Mouse (Mus musculus): Measurements from ENCODE around the gene Elmo2. TPM values are rescaled to one million over a fixed set of nuclear protein-coding genes. Genes with fewer than 3 reads are reported as not detected.

Gene Elmo2
- polyA plus RNA-seq, 1 experiment: 20.4 TPM

DNA sequence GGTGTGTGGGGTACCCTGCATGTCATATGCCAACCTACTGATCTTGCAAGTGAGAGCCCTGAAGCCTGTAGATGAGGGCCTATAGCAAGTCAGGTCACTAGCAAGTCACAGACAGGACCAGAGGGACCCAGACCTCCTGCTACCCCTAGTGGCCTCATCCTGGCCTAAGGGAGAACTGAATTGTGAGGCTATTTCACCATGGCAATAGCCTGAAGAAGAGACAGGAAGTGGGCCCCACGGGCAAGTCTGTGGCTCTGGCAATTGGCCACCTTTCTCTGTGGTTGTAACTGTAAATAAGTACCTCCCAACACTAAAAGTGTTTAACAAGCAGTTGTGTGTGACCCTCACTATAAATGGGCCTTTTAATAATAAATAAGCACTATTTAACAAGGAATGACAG lies 75.4 kb downstream of the Elmo2 start:
- Histone ChIP-seq H3ac (ENCODE audit: control insufficient read depth, insufficient read length) (no peak overlapping the region), H3K4me2 (ENCODE audit: low read depth) (no peak overlapping the region), H3K79me2 (ENCODE audit: control insufficient read depth, insufficient read depth) (no peaks in the 10 kb centered on the region), H3K36me3 (ENCODE audit: control insufficient read depth, insufficient read depth) (no peaks in the 10 kb centered on the region), H3K4me3 (no peak overlapping the region), H3K27me3 (ENCODE audit: control insufficient read depth, insufficient read depth, insufficient read length) (peaks cover 72% of the 10 kb centered on the region)
- TF ChIP-seq POLR2A (IDR thresholded peaks at IDR 0.05; ENCODE audit: insufficient read length, low read depth) (no peak), MYOD1 (IDR thresholded peaks at IDR 0.05; ENCODE audit: control insufficient read depth in 1 of 3, insufficient read length in 2 of 3, low read depth in 2 of 3) (no peak), MYOG (IDR thresholded peaks at IDR 0.05; ENCODE audit: control insufficient read depth in 1 of 3, insufficient read depth in 1 of 3, insufficient read length in 2 of 3, low read depth in 2 of 3) (no peak), E2F4 (IDR thresholded peaks at IDR 0.05; ENCODE audit: insufficient read depth) (no peak), REST (IDR thresholded peaks at IDR 0.05; ENCODE audit: insufficient read depth, insufficient read length) (no peak), POLR2AphosphoS2 (IDR thresholded peaks at IDR 0.05; ENCODE audit: insufficient read length, low read depth) (no peak), SRF (IDR thresholded peaks at IDR 0.05; ENCODE audit: control insufficient read depth, insufficient read length, low read depth) (no peak), CEBPB (IDR thresholded peaks at IDR 0.05; ENCODE audit: insufficient read depth, poor library complexity, severe bottlenecking) (no peak), USF1 (IDR thresholded peaks at IDR 0.05; ENCODE audit: low read depth) (no peak), MAX (IDR thresholded peaks at IDR 0.05; ENCODE audit: low read depth) (no peak), TCF3 (IDR thresholded peaks at IDR 0.05; ENCODE audit: insufficient read length, low read depth) (no peak), TCF12 (IDR thresholded peaks at IDR 0.05; ENCODE audit: insufficient read depth, poor library complexity, severe bottlenecking) (no peak)

- Histone ChIP-seq H3K4me2 (ENCODE audit: low read depth) (no peak overlapping the region), H3K79me2 (ENCODE audit: control insufficient read depth, insufficient read depth) (no peaks in the 10 kb centered on the region), H3ac (ENCODE audit: control insufficient read depth, insufficient read length) (no peak overlapping the region), H3K36me3 (ENCODE audit: control insufficient read depth, insufficient read depth) (no peaks in the 10 kb centered on the region), H3K27me3 (ENCODE audit: control insufficient read depth, insufficient read depth, insufficient read length) (peaks cover 81% of the 10 kb centered on the region), H3K4me3 (no peak overlapping the region)
- no peak for TF ChIP-seq MYOG (IDR thresholded peaks at IDR 0.05; ENCODE audit: control insufficient read depth in 1 of 3, insufficient read depth in 1 of 3, insufficient read length in 2 of 3, low read depth in 2 of 3)
- no peak for TF ChIP-seq CEBPB (IDR thresholded peaks at IDR 0.05; ENCODE audit: insufficient read depth, poor library complexity, severe bottlenecking)
- TF ChIP-seq TCF12 (IDR thresholded peaks at IDR 0.05; ENCODE audit: insufficient read depth, poor library complexity, severe bottlenecking): no peak
Measured at GRCm38 (mm10) chr2:165248967-165249366, 77.3 kb downstream of the Elmo2 start.

- peaks cover 80% of the 10 kb centered on the region for H3K27me3 ChIP-seq (ENCODE audit: control insufficient read depth, insufficient read depth, insufficient read length)
- no peak overlapping the region for H3K4me2 ChIP-seq (ENCODE audit: low read depth)
- no peak overlapping the region for H3K4me3 ChIP-seq
- no peaks in the 10 kb centered on the region for H3K36me3 ChIP-seq (ENCODE audit: control insufficient read depth, insufficient read depth)
- TF ChIP-seq TCF3 (IDR thresholded peaks at IDR 0.05; ENCODE audit: insufficient read length, low read depth) (no peak), SRF (IDR thresholded peaks at IDR 0.05; ENCODE audit: control insufficient read depth, insufficient read length, low read depth) (no peak), USF1 (IDR thresholded peaks at IDR 0.05; ENCODE audit: low read depth) (no peak), TCF12 (IDR thresholded peaks at IDR 0.05; ENCODE audit: insufficient read depth, poor library complexity, severe bottlenecking) (no peak), MYOG (IDR thresholded peaks at IDR 0.05; ENCODE audit: control insufficient read depth in 1 of 3, insufficient read depth in 1 of 3, insufficient read length in 2 of 3, low read depth in 2 of 3) (no peak), CEBPB (IDR thresholded peaks at IDR 0.05; ENCODE audit: insufficient read depth, poor library complexity, severe bottlenecking) (no peak)
- H3ac ChIP-seq (ENCODE audit: control insufficient read depth, insufficient read length): no peak overlapping the region
- no peaks in the 10 kb centered on the region for H3K79me2 ChIP-seq (ENCODE audit: control insufficient read depth, insufficient read depth)
Measured at GRCm38 (mm10) chr2:165246349-165246748, 79.9 kb downstream of the Elmo2 start.

DNA sequence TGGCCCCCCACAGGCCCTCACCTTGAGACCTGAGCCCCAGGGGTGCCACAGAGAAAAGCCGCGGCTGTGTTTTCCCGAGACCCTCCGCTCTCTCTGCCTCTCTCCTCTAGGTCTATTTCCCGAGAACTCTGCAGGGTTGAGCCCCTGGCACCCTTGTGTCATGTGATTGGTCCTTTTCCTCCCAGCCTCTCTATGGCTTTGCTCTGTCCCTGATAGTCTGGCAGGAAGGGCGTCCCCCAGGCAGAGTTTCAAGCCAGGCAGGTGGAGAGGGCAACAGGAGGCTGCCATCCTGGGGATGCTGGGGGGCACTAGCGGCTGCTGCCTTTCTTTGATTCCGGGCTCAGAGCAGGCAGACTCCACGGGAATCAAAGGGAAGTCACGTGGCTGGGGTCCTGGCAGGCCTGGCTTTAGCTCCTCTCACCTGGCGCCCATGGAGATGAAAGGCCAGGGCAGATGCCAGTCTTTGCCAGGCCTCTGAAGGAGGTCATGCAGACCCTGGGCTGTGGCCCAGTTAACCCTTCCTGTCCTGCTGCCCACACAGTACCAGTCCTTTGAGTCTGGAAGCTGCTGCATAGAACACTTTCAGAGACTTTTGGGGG lies 83.1 kb downstream of the Elmo2 start:
- no peak overlapping the region for H3ac ChIP-seq (ENCODE audit: control insufficient read depth, insufficient read length)
- no peak overlapping the region for H3K4me2 ChIP-seq (ENCODE audit: low read depth)
- no peaks in the 10 kb centered on the region for H3K36me3 ChIP-seq (ENCODE audit: control insufficient read depth, insufficient read depth)
- peaks cover 86% of the 10 kb centered on the region for H3K27me3 ChIP-seq (ENCODE audit: control insufficient read depth, insufficient read depth, insufficient read length)
- no peak for TF ChIP-seq TCF3 (IDR thresholded peaks at IDR 0.05; ENCODE audit: insufficient read length, low read depth)
- TF ChIP-seq SRF (IDR thresholded peaks at IDR 0.05; ENCODE audit: control insufficient read depth, insufficient read length, low read depth): no peak
- TF ChIP-seq MYOD1 (IDR thresholded peaks at IDR 0.05; ENCODE audit: control insufficient read depth in 1 of 3, insufficient read length in 2 of 3, low read depth in 2 of 3): no peak
- no peak for TF ChIP-seq TCF12 (IDR thresholded peaks at IDR 0.05; ENCODE audit: insufficient read depth, poor library complexity, severe bottlenecking)
- no peak for TF ChIP-seq POLR2AphosphoS2 (IDR thresholded peaks at IDR 0.05; ENCODE audit: insufficient read length, low read depth)
- TF ChIP-seq USF1 (IDR thresholded peaks at IDR 0.05; ENCODE audit: low read depth): no peak
- TF ChIP-seq MYOG (IDR thresholded peaks at IDR 0.05; ENCODE audit: control insufficient read depth in 1 of 3, insufficient read depth in 1 of 3, insufficient read length in 2 of 3, low read depth in 2 of 3): no peak
- TF ChIP-seq E2F4 (IDR thresholded peaks at IDR 0.05; ENCODE audit: insufficient read depth): no peak
- no peak overlapping the region for H3K4me3 ChIP-seq
- no peaks in the 10 kb centered on the region for H3K79me2 ChIP-seq (ENCODE audit: control insufficient read depth, insufficient read depth)

DNA sequence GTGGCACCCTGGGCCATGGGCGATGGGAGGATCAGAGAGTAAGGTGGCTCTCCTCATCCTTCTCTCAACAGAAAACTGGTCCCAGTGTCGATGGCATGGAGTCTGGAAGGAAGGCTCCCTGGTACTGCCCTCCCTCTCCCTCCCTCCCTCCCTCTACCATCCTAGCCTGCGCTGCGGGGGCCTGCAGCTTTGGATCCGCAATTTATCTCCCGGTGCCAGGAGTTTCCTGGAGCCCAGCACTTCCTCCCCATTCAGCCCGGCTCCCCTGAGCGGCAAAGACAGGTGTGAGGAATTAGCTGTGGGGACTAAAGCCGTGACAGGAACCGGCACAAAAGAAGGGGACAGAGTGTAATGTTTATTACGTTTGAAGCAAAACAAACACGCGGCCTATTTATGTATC lies 83.7 kb downstream of the Elmo2 start:
- Histone ChIP-seq H3K27me3 (ENCODE audit: control insufficient read depth, insufficient read depth, insufficient read length) (peaks cover 89% of the 10 kb centered on the region), H3ac (ENCODE audit: control insufficient read depth, insufficient read length) (no peak overlapping the region), H3K79me2 (ENCODE audit: control insufficient read depth, insufficient read depth) (no peaks in the 10 kb centered on the region), H3K36me3 (ENCODE audit: control insufficient read depth, insufficient read depth) (no peaks in the 10 kb centered on the region), H3K4me2 (ENCODE audit: low read depth) (no peak overlapping the region), H3K4me3 (no peak overlapping the region)
- TF ChIP-seq POLR2A (IDR thresholded peaks at IDR 0.05; ENCODE audit: insufficient read length, low read depth) (no peak), SRF (IDR thresholded peaks at IDR 0.05; ENCODE audit: control insufficient read depth, insufficient read length, low read depth) (no peak)

Data from myocyte (in vitro differentiated cells).